Mouse (Mus musculus) liver, adult (tissue): ENCODE data around the gene Kcnmb2.

ENCODE experiments used
- GATA4 ChIP-seq: IDR thresholded peaks from 2 replicates; pipeline ENCODE4 v1.6.1; 2014; ENCODE audit warnings: mild to moderate bottlenecking, low read length; ENCODE audit not compliant: insufficient replicate concordance

Kcnmb2 gene

GRCm38 (mm10) chr3:31902504-31903330 lies at the start of gene Kcnmb2:
TSS of gene Kcnmb2 (plus strand) at chr3:31902507.
- TF ChIP-seq GATA4 = no peak

GRCm38 (mm10) chr3:31863522-31863921 lies 38.8 kb upstream of the Kcnmb2 start:
- no peak for TF ChIP-seq GATA4

- no peak for TF ChIP-seq GATA4
Observed at GRCm38 (mm10) chr3:31864070-31864469, 38.2 kb upstream of the Kcnmb2 start.

GRCm38 (mm10) chr3:31871461-31871860 lies 30.8 kb upstream of the Kcnmb2 start:
- no peak for TF ChIP-seq GATA4

GRCm38 (mm10) chr3:31882621-31883131 lies 19.6 kb upstream of the Kcnmb2 start:
- no peak for TF ChIP-seq GATA4

- no peak for TF ChIP-seq GATA4
Observed at GRCm38 (mm10) chr3:31892653-31893052, 9.7 kb upstream of the Kcnmb2 start.

GRCm38 (mm10) chr3:31903506-31903905 lies 1.2 kb downstream of the Kcnmb2 start:
- TF ChIP-seq GATA4 = no peak

GRCm38 (mm10) chr3:31904156-31904555 lies 1.8 kb downstream of the Kcnmb2 start:
- TF ChIP-seq GATA4 = no peak

GRCm38 (mm10) chr3:31911168-31911567 lies 8.9 kb downstream of the Kcnmb2 start:
- TF ChIP-seq GATA4 = no peak

- TF ChIP-seq GATA4 = no peak
Observed at GRCm38 (mm10) chr3:31911690-31912089, 9.4 kb downstream of the Kcnmb2 start.

- TF ChIP-seq GATA4 = no peak
Observed at GRCm38 (mm10) chr3:31928544-31928943, 26.2 kb downstream of the Kcnmb2 start.

- no peak for TF ChIP-seq GATA4
Observed at GRCm38 (mm10) chr3:31934704-31935103, 32.4 kb downstream of the Kcnmb2 start.

- TF ChIP-seq GATA4 = no peak
Observed at GRCm38 (mm10) chr3:31941478-31941877, 39.2 kb downstream of the Kcnmb2 start.

- no peak for TF ChIP-seq GATA4
Observed at GRCm38 (mm10) chr3:31954213-31954612, 51.9 kb downstream of the Kcnmb2 start.

- no peak for TF ChIP-seq GATA4
Observed at GRCm38 (mm10) chr3:31955004-31955403, 52.7 kb downstream of the Kcnmb2 start.

GRCm38 (mm10) chr3:31959821-31960220 lies 57.5 kb downstream of the Kcnmb2 start:
- TF ChIP-seq GATA4 = no peak

GRCm38 (mm10) chr3:31961175-31961574 lies 58.9 kb downstream of the Kcnmb2 start:
- no peak for TF ChIP-seq GATA4
